Mouse (Mus musculus): Measurements from ENCODE around the gene 1700016D06Rik. TPM values are rescaled to one million over a fixed set of nuclear protein-coding genes. Genes with fewer than 3 reads are reported as not detected.

1700016D06Rik gene
- total RNA-seq, 2 experiments from 2014 or later, result not detected

Other genes with a start within 250 kb of the 1700016D06Rik start
- 2.9 TPM in 1 of 2 replicates, not detected in the other for gene Rab20, start 222.4 kb downstream of the 1700016D06Rik start, total RNA-seq (2015; ENCODE audit: low replicate concordance)
- 2.8 and 3.6 TPM in 2 replicates for gene Rab20, start 222.4 kb downstream of the 1700016D06Rik start, total RNA-seq (2017; ENCODE audit: low replicate concordance)
- 20.2 and 42.8 TPM in 2 replicates for gene Naxd, start 203.6 kb downstream of the 1700016D06Rik start, total RNA-seq (2015; ENCODE audit: low replicate concordance)
- 12.9 and 24.0 TPM in 2 replicates for gene Naxd, start 203.6 kb downstream of the 1700016D06Rik start, total RNA-seq (2017; ENCODE audit: low replicate concordance)
- 6.1 and 44.4 TPM in 2 replicates for gene Cars2, start 150.3 kb downstream of the 1700016D06Rik start, total RNA-seq (2015; ENCODE audit: low replicate concordance)
- gene Cars2, start 150.3 kb downstream of the 1700016D06Rik start, total RNA-seq (2017; ENCODE audit: low replicate concordance), result 6.8 and 18.5 TPM in 2 replicates
- 46.1 and 62.0 TPM in 2 replicates for gene Ing1, start 145.5 kb downstream of the 1700016D06Rik start, total RNA-seq (2015; ENCODE audit: low replicate concordance)
- 56.3 and 81.8 TPM in 2 replicates for gene Ing1, start 145.5 kb downstream of the 1700016D06Rik start, total RNA-seq (2017; ENCODE audit: low replicate concordance)
- gene Ankrd10, start 65.3 kb downstream of the 1700016D06Rik start, total RNA-seq (2015; ENCODE audit: low replicate concordance), result 10.1 and 30.2 TPM in 2 replicates
- 6.4 and 11.2 TPM in 2 replicates for gene Ankrd10, start 65.3 kb downstream of the 1700016D06Rik start, total RNA-seq (2017; ENCODE audit: low replicate concordance)
- 4.3 and 12.2 TPM in 2 replicates for gene Arhgef7, start 26.7 kb upstream of the 1700016D06Rik start, total RNA-seq (2015; ENCODE audit: low replicate concordance)
- 12.9 and 15.0 TPM in 2 replicates for gene Arhgef7, start 26.7 kb upstream of the 1700016D06Rik start, total RNA-seq (2017; ENCODE audit: low replicate concordance)
- gene Tex29, start 139.4 kb upstream of the 1700016D06Rik start, total RNA-seq (2015; ENCODE audit: low replicate concordance), result not detected in 2 replicates
- not detected in 2 replicates for gene Tex29, start 139.4 kb upstream of the 1700016D06Rik start, total RNA-seq (2017; ENCODE audit: low replicate concordance)

Measured in erythroid progenitor cell, adult 5-6 weeks (primary cell).